Mouse (Mus musculus): ENCODE measurements around the gene Trappc12.
A peak's percentile ranks its signal among the peaks of the same experiment; 100 is the strongest.

Gene Trappc12

GRCm38 (mm10) chr12:28750021-28750633 is at the start of gene Trappc12:
Gene Trappc12 (minus strand): TSS chr12:28750472.
- peak; percentile 55 to 74 for DNase-seq (ENCODE audit: low spot score in 2 of 2)

DNA sequence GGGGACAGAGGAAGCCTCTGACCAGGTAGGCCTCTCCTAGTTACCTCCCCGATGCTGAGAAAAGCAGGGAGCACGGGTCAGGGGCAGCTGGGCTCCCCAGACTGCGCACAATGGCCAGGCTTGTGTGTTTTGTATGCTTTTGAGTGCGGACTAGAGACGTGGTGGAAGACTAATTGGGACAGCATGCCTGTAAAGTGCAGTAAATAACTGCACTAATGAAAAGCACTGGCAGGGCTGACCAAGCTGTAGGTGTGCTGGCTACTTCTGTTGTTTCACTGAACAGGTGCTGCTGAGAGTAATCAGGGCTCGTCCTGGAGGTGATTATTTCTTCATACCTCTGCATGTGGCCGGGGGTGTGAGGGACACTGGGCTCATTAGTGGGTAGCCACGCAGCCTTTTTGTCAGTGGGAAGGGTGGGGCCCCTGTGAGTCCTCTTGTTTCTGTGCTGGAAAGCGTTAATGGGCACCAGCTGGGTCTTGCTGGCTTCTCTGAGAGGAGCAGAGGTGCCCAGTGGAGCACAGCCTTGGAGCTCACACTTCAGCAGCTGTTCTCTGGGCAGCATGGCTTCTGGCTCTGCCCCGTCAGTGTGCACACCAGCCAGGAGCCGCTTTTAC is 49.6 kb upstream of the Trappc12 start:
- no peak for DNase-seq (ENCODE audit: low spot score in 2 of 2)

- no peak for DNase-seq (ENCODE audit: low spot score in 2 of 2)
Observed at GRCm38 (mm10) chr12:28796881-28797420, 46.7 kb upstream of the Trappc12 start.

- DNase-seq (ENCODE audit: low spot score in 2 of 2) = no peak
Observed at GRCm38 (mm10) chr12:28795041-28795440, 44.8 kb upstream of the Trappc12 start.

DNA sequence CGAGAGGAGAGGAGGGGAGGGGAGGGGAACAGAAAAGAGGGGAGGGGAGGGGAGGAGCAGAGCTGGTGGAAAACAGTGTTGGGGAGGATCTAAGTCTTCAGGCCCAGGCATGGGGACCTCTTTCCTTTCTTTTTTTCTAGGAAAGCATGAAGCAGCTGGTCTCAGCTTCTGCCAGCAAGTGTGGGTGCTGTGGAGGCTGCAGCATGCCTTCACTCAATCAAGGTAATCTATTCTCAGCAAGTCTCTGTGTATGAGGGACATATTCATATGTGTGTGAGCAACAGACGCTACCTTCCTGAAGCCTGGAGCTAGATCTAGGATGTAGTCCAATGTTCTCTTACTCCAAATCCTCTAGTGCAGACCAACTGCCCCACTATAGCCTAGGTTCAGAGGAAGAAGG is 43.4 kb upstream of the Trappc12 start:
- no peak for DNase-seq (ENCODE audit: low spot score in 2 of 2)

- no peak for DNase-seq (ENCODE audit: low spot score in 2 of 2)
Observed at GRCm38 (mm10) chr12:28792613-28793012, 42.3 kb upstream of the Trappc12 start.

DNA sequence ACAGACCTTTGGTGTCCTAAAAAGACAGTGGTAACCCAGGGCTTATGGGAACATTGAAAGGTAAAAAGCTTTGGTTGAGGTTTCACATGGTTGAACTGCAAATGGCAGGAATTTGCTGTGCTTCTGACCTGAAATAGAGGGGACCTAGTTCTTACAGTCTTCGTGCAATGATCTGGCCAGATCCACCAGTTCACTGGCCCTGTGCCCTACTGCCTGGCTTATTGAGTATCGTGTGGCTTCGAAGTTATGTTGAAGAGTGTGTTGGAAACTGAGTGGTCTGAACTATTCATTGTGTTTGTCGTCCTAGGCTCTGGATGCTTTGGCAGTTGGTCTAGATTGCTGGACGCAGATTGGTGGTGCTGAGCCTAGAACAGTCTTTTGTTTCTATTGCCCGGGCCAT is 36.0 kb upstream of the Trappc12 start:
- DNase-seq (ENCODE audit: low spot score in 2 of 2) = no peak

GRCm38 (mm10) chr12:28785299-28785698 is 35.0 kb upstream of the Trappc12 start:
- no peak for DNase-seq (ENCODE audit: low spot score in 2 of 2)

- no peak for DNase-seq (ENCODE audit: low spot score in 2 of 2)
Observed at GRCm38 (mm10) chr12:28784864-28785263, 34.6 kb upstream of the Trappc12 start.

- peak in 1 of 2 experiments; percentile 32 for DNase-seq (ENCODE audit: low spot score in 2 of 2)
Observed at GRCm38 (mm10) chr12:28784355-28784754, 34.1 kb upstream of the Trappc12 start.

DNA sequence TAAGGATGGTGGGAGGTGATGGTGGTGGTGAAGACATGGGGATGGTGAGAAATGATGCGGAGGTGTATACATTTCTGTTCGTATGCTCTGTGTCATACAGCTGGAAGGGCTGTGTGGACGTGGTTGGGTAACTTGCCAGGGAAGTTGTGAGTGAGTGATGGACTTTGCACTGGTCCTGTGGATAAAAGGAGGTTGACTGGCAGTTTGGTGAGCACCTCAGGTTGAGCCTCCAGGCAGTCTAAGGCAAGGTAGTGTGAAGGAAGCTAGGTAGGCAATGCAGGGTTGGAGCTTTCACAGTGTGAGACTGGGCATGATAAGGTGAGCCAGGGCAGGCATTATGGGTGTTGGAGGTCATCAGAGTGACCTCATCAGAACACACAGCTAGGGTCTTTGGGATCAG is 32.4 kb upstream of the Trappc12 start:
- no peak for DNase-seq (ENCODE audit: low spot score in 2 of 2)

- no peak for DNase-seq (ENCODE audit: low spot score in 2 of 2)
Observed at GRCm38 (mm10) chr12:28780180-28780579, 29.9 kb upstream of the Trappc12 start.

DNA sequence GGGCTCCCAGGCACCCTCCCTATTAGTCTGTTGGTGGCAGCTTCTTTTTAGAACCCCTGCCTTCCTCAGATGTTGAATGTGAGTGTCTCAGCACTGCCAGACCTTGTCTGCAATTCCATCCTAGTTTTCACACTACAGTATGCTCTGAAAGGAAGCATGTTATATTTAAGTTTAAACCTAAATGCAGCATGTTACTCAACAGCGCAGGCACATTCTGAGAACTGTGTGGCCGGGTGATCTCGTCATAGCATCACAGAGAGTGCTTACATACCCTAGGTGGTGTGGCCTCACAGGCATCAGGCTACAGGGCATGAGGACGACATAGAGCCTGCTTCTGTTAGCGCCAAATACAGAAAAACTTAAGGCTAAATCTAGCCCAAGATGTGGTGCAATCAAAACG is 25.4 kb upstream of the Trappc12 start:
- DNase-seq (ENCODE audit: low spot score in 2 of 2) = no peak

- no peak for DNase-seq (ENCODE audit: low spot score in 2 of 2)
Observed at GRCm38 (mm10) chr12:28775120-28775519, 24.8 kb upstream of the Trappc12 start.

DNA sequence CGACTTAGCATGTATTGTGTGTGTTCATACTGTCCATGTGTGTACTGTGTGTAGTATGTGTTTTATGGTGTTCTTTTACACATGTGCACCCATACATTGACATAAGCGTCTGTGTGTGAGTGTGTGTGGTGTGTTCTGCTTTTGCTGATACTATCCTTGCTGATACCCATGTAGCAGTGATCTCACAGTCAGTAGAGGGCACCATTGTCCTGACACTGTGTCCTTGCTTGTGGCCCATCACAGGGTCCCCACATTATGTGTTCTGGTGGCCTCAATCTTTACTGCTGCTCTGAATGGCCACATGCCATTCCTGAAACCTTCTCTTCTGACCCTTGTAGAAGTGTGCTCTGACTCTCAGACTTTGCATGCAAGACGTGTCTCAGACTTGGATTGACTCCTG is 23.5 kb upstream of the Trappc12 start:
- DNase-seq (ENCODE audit: low spot score in 2 of 2) = no peak

- DNase-seq (ENCODE audit: low spot score in 2 of 2) = no peak
Observed at GRCm38 (mm10) chr12:28769953-28770352, 19.7 kb upstream of the Trappc12 start.

DNA sequence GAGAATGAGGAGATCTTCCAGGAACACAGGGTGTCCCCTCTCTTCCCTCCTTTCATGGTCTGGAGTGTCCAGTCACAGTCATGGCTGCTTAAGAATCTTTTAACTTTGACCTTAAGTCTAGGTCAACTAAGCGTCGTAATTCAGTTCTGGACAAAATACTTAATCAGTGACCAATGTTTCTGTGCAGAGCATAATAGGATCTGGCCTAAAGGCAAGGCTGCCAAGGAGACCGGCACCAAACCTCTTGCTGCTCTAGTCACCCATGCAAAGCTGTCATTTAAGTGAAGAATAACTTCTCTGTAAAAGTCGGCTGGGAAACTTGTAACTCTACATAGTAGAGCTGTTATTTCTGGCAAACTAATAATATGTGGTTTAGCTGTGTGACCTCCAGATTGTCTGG is 5.7 kb upstream of the Trappc12 start:
- no peak for DNase-seq (ENCODE audit: low spot score in 2 of 2)

DNA sequence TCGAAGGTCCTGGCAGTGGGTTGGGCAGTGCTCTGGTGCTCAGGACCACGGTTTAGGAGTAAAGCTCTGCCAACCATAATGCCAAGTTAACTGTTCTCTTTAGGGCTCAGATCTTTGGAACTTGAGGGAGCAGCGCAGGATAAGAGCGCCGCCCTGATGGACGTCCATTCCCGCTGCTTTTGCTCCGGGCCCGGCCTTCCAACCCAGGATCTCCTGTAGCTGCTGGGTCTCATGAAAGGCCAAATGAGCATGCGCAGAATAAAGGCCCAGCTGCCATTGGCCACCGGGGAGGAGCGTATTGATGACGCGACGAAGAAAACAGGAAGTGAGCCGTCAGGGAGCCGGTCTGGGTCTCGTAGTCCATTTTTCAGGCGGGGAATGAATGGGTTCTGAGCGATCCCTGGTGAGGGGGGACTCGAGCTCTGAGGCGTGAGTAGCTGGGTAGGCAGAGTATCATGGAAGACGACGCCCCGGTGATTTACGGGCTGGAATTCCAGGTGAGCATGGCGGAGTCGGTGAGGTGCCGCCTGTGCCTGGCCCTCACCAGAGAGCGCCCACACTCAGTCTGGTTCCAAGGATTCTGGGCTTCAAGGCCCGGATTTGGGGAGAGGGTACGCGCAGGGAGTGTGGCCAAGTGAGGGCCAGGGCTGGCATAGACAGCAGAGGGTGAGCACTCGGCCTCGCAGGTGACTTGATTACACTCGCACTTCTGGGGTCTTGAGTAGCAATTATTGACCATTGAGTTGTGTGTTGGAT is 1.4 kb upstream of the Trappc12 start, which contains the start of gene Eipr1:
Gene Eipr1 (plus strand): TSS at position 296 of the 756 bp plus-strand sequence.
- DNase-seq (ENCODE audit: low spot score in 2 of 2) = peak; percentile 61 to 81

- DNase-seq (ENCODE audit: low spot score in 2 of 2) = no peak
Observed at GRCm38 (mm10) chr12:28750876-28751275, 604 bp upstream of the Trappc12 start.

- no peak for DNase-seq (ENCODE audit: low spot score in 2 of 2)
Observed at GRCm38 (mm10) chr12:28743328-28743727, 6.9 kb downstream of the Trappc12 start.

GRCm38 (mm10) chr12:28735293-28735692 is 15.0 kb downstream of the Trappc12 start:
- DNase-seq (ENCODE audit: low spot score in 2 of 2) = no peak

GRCm38 (mm10) chr12:28734271-28734670 is 16.0 kb downstream of the Trappc12 start:
- no peak for DNase-seq (ENCODE audit: low spot score in 2 of 2)
